Mouse (Mus musculus) WW6 (cell line): ENCODE data around the gene Serpine1.

Experiments used
- DNase-seq: peaks from one replicate; pipeline ENCODE4 v3.0.0-alpha.2; 2013; ENCODE audit warnings: low read depth, low spot score

The Serpine1 gene

DNA sequence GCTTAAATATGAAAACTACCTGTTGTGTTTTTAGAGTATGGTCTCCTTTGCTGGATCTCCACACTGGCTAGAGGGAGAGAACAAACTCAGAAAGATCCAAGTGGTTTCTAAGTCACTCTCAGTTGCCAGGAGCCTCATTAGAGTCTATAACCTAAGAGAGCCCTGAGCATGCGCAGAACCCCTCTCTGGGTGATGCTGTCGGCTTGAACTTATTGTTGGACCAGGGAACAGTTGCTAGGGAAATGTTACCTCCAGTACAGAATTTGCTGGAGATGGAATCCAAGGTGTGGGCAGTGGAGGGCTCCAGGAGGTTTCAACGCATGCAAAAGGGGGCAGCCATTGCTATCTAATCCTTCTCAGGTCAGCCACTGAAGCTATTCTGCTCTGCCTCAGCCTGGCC lies 47.8 kb downstream of the Serpine1 start:
- DNase-seq, result no peak

DNA sequence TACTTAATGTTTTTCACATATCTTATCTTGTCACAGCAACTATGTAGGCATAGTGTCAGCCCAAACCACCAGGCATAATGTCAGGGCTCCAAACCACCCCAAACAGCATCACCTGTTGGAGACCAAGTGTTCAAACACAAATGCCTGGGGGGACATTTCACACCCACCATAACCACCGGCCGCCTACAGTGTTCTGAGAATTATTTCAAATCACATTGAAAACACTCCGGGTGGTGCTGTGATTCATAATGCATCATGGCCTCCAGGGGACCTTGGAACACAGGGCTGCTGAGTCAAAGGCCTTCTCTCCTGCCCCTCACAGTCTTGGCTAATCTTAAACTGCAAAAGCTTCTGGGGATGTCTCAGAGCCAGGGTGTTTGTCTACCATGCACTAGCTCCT lies 56.2 kb downstream of the Serpine1 start:
- DNase-seq, result no peak

DNA sequence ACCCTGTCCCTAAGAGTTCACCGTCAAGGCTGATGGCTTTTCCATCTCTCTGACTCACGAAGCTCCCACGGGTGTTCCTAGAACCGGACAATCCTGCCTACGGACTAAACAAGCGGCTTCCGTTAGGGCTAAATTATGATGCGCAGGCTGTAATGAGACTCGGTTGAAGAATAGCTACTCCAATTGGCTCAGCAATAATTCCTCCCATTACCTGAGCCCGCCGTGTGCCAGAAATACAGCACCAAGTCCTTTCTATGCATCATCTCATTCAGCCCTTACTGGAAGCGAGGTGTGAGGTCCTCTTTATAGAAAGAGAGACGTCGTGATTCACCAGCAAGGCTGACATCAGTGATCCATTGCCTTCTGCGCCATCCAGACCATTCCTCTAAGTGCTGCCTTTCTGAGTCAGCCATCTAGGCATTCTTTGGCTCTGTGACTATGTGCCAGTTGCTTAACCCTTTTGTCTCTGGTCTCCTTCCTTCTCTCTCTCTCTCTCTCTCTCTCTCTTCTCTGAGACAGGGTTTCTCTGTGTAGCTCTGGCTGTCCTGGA lies 59.6 kb downstream of the Serpine1 start:
- no peak for DNase-seq
